Mouse (Mus musculus) liver, postnatal 0 days (tissue): ENCODE measurements around the gene Usp39.

Source experiments
- CTCF ChIP-seq: sonication (generic); IDR thresholded peaks from 2 replicates; pipeline ENCODE4 v1.5.1; 2016; ENCODE audit warnings: antibody characterized with exemption, low read depth
- EP300 ChIP-seq: IDR thresholded peaks from 2 replicates; pipeline ENCODE4 v1.6.1; 2016; ENCODE audit warnings: antibody characterized with exemption, low read depth, mild to moderate bottlenecking

GRCm38 (mm10) chr6:72361121-72361551, 16.2 kb upstream of the Usp39 start:
- no peak for TF ChIP-seq EP300
- no peak for TF ChIP-seq CTCF
